ENCODE assay signal across 8 mouse cellular contexts in the genomic region with DNA sequence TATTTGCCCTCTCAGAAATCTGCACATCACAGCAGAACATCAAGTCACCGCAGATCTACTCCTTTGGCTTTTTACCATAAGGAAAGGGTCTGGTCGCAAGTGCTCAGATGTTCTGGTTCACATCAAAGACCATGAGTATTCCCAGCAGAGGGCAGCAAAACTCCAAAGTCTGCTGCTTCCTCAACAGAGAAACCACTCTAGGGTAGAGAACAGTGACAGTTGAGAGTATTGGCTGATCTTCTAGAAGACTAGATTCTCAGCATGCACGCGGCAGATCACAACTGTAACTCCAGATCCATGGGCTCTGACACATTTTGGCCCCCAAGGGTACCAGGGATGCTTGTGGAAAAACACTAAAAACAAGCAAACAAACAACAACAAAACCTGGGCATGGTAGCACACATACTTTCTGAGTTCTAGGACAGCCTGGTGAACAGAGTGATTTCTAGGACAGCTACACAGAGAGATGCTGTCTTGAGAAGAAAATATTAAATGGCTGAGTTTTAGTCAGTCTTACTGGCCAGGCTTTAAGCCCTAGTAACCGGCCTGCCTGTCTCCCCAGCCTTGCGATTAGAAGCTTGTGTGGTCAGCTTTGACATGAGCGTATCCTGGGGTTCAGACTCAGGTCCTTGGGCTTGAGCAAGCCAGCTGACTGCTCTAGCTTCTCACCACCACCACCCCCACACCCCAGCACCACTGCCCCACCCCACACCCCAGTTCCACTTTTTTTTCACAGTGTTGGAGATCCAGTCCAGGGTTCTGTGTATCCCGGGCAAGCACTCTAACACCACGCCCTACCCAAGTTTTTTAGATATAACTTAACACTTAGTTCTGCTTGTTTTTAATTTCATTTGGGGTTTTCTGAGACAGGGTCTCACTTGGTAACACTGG. TPM values are rescaled to one million over a fixed set of nuclear protein-coding genes. Genes with fewer than 3 reads are reported as not detected.
DNase-seq lines count a peak whose midpoint lies in the region; ATAC-seq lines count a peak whose summit lies in the region.

No protein-coding gene starts in this region.

- intact Hi-C loops in heart, postnatal 36 days (cut with DNase I): loop anchor here (1.0 to 5.0 kb wide), 5 partner anchors 112 to 383 kb away; no protein-coding TSS in a partner anchor

- H3K36me3 ChIP-seq in liver, embryonic 16.5 days (ENCODE audit: control insufficient read depth, insufficient read depth): no peaks in the 10 kb centered on the region
- H3K36me3 ChIP-seq in neural tube, embryonic 11.5 days (ENCODE audit: control insufficient read depth, insufficient read depth, low read length): no peaks in the 10 kb centered on the region
- H3K36me3 ChIP-seq in stomach, embryonic 15.5 days: no peaks in the 10 kb centered on the region

- no peak overlapping the region for H3K27ac ChIP-seq in liver, embryonic 16.5 days (ENCODE audit: low read length)
- H3K27ac ChIP-seq in neural tube, embryonic 11.5 days (ENCODE audit: low read depth, low read length): no peak overlapping the region
- H3K27ac ChIP-seq in stomach, embryonic 15.5 days: no peak overlapping the region

- peak; percentile 51 for ATAC-seq in CD4-positive, CD25-positive, alpha-beta regulatory T cell, adult 4 months
- peak; percentile 50 for ATAC-seq in liver, embryonic 16.5 days (ENCODE audit: low read depth)
- no peak for ATAC-seq in neural tube, embryonic 11.5 days (ENCODE audit: insufficient read depth, low FRiP score, low TSS enrichment)
- peak; percentile 64; the same call in 1 of the 2 replicates for ATAC-seq in stomach, embryonic 15.5 days (ENCODE audit: insufficient read depth, low FRiP score, low read depth)

- H3K4me2 ChIP-seq in liver, embryonic 16.5 days (ENCODE audit: low read depth, low read length): no peak overlapping the region; the same call in 1 of the 2 replicates
- no peak overlapping the region for H3K4me2 ChIP-seq in neural tube, embryonic 11.5 days (ENCODE audit: low read depth)
- H3K4me2 ChIP-seq in stomach, embryonic 15.5 days: no peak overlapping the region

- H3K9me3 ChIP-seq in liver, embryonic 16.5 days (replicated peaks; ENCODE audit: control insufficient read depth, low read length): no peaks in the 10 kb centered on the region
- H3K9me3 ChIP-seq in neural tube, embryonic 11.5 days (ENCODE audit: control insufficient read depth, low read length): no peaks in the 10 kb centered on the region
- no peaks in the 10 kb centered on the region for H3K9me3 ChIP-seq in stomach, embryonic 15.5 days

- H3K4me3 ChIP-seq in liver, embryonic 16.5 days (ENCODE audit: low read depth, low read length): no peak overlapping the region
- H3K4me3 ChIP-seq in neural tube, embryonic 11.5 days (ENCODE audit: low read depth, low read length): no peak overlapping the region
- H3K4me3 ChIP-seq in stomach, embryonic 15.5 days (replicated peaks): no peak overlapping the region

- DNase-seq in adrenal gland, postnatal 4 days (ENCODE audit: low spot score in 2 of 2): peak; percentile 18 to 66
- DNase-seq in fibroblast of lung, adult 2 months (ENCODE audit: low read depth): peak; percentile 77
- peak; percentile 74 to 79 for DNase-seq in heart, postnatal 36 days
- DNase-seq in layer of hippocampus, adult 11-12 months (ENCODE audit: low spot score): peak; percentile 90
- peak; percentile 82 for DNase-seq in neural tube, embryonic 11.5 days (ENCODE audit: low spot score)

- H3K9ac ChIP-seq in liver, embryonic 16.5 days (ENCODE audit: low read depth, low read length): no peak overlapping the region
- no peak overlapping the region for H3K9ac ChIP-seq in neural tube, embryonic 11.5 days (ENCODE audit: low read length)
- no peak overlapping the region for H3K9ac ChIP-seq in stomach, embryonic 15.5 days

- WGBS in liver, embryonic 16.5 days (ENCODE audit: insufficient replicate concordance): 24% methylated on average over 9 of the region's 9 CpGs
- 63% methylated on average over 9 of the region's 9 CpGs for WGBS in neural tube, embryonic 11.5 days
- WGBS in stomach, embryonic 15.5 days: 51% methylated on average over 9 of the region's 9 CpGs

- H3K4me1 ChIP-seq in liver, embryonic 16.5 days (ENCODE audit: control insufficient read depth, low read depth, low read length): peaks cover 42% of the 10 kb centered on the region
- peaks cover 15% of the 10 kb centered on the region for H3K4me1 ChIP-seq in neural tube, embryonic 11.5 days (ENCODE audit: control insufficient read depth, insufficient read depth, low read length)
- peaks cover 18% of the 10 kb centered on the region for H3K4me1 ChIP-seq in stomach, embryonic 15.5 days

- H3K27me3 ChIP-seq in liver, embryonic 16.5 days (ENCODE audit: control insufficient read depth, insufficient read depth, low read depth, low read length): no peaks in the 10 kb centered on the region
- H3K27me3 ChIP-seq in neural tube, embryonic 11.5 days (ENCODE audit: control insufficient read depth, insufficient read depth, low read length): no peaks in the 10 kb centered on the region
- no peaks in the 10 kb centered on the region for H3K27me3 ChIP-seq in stomach, embryonic 15.5 days (replicated peaks)

RNA-seq across cellular contexts. Expression of a gene that starts 28.2 kb away (rescaled TPM):
- 10 to 100 TPM; 80.3 to 83.7 TPM for polyA plus RNA-seq in CD4-positive, CD25-positive, alpha-beta regulatory T cell, adult 4 months (2017; shearing (Covaris generic))
- 100 to 1,000 TPM; 123 TPM for total RNA-seq in adrenal gland, postnatal 4 days (2021)
- total RNA-seq in heart, postnatal 36 days (2021): 10 to 100 TPM; 37.7 to 39.7 TPM
- 54.8 and 56.0 TPM in 2 replicates for polyA plus RNA-seq in liver, embryonic 16.5 days (2015; fragmentation: Nextera tagmentation; extraction: Ambion mirVana)
- 136 and 138 TPM in 2 replicates for polyA plus RNA-seq in neural tube, embryonic 11.5 days (2014; fragmentation: Nextera tagmentation; extraction: Ambion mirVana)
- polyA plus RNA-seq in stomach, embryonic 15.5 days (2015; fragmentation: Nextera tagmentation; extraction: Ambion mirVana): 139 and 143 TPM in 2 replicates

RNA-seq across cellular contexts. Expression of a gene that starts 40.7 kb away (rescaled TPM):
- 10 to 100 TPM in 1 of 2 experiments, 1 to 10 TPM in 1; 7.5 to 10.3 TPM for polyA plus RNA-seq in CD4-positive, CD25-positive, alpha-beta regulatory T cell, adult 4 months (2017; shearing (Covaris generic))
- 10 to 100 TPM; 43.0 to 64.5 TPM for total RNA-seq in adrenal gland, postnatal 4 days (2021)
- 1,000 to 10,000 TPM; 1,777 to 1,954 TPM for total RNA-seq in heart, postnatal 36 days (2021)
- polyA plus RNA-seq in liver, embryonic 16.5 days (2015; fragmentation: Nextera tagmentation; extraction: Ambion mirVana): 10.4 and 14.2 TPM in 2 replicates
- polyA plus RNA-seq in neural tube, embryonic 11.5 days (2014; fragmentation: Nextera tagmentation; extraction: Ambion mirVana): 40.6 and 49.7 TPM in 2 replicates
- 21.3 and 24.0 TPM in 2 replicates for polyA plus RNA-seq in stomach, embryonic 15.5 days (2015; fragmentation: Nextera tagmentation; extraction: Ambion mirVana)
